Mouse (Mus musculus): ENCODE measurements around the gene Gm10300.

Gm10300 gene

GRCm38 (mm10) chr4:132078296-132078714, 3.8 kb downstream of the Gm10300 start:
- no peak for DNase-seq (ENCODE audit: low spot score)

DNA sequence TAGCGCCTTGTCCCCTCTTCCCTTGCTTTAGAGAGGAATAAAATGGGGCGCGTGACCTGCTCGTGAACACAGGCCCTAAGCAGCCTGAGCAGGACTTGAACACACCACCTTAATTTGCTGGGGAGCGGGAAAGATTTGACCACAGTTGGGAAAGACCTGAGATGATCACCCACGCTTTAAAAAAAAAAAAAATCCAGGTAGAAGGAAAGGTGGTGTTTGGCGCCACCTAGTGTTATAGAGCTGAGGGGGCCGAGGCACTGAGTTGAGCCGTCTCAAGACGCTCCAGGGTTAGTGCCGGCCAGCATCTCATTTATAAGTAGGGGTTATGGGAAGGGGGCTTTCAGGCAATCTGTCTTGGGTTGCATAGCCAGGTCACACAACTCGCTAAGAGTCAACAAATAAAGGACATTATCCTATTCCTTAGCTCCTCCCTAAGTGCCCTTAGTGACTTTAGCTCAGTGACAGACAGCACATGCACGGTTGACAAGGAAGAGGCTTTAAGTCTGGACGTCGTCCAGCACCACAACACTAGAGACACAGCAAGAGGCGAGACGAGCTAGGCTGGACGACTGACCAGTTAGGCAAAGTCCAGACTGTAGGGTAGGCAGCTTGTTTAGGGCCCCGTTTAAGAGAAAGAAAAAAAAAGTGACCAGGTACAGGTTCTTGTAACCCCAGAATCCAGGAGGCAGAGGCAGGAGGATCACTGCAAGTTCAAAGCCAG, 5.2 kb downstream of the Gm10300 start:
- DNase-seq (ENCODE audit: low spot score): peak; percentile 42

DNA sequence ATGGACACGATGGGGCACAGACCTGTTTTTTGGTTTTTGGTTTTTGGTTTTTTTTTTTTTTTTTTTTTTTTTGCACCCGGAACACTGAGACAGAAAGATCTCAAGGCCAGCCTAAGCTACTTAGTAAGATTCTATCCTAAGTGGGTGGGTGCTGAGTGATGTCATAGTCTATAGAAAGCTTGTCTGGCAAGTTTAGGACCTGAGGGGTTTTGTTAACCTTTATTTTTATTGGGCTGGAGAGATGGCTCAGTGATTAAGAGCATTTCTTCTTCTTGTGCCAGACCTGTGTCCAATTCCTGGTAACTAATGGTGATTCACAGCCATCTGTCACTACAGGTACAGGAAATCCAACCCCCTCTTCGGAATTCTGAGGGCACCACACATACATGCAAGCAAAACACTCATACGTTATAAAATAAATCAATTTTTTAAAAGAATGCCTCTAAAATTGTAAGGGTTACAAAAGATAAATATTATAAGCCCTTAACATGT, 6.0 kb downstream of the Gm10300 start:
- DNase-seq (ENCODE audit: low spot score): no peak

- DNase-seq (ENCODE audit: low spot score): no peak
Measured at GRCm38 (mm10) chr4:132085114-132085513, 10.6 kb downstream of the Gm10300 start.

- peak; percentile 43 for DNase-seq (ENCODE audit: low spot score)
Measured at GRCm38 (mm10) chr4:132088921-132089320, 14.4 kb downstream of the Gm10300 start.

DNA sequence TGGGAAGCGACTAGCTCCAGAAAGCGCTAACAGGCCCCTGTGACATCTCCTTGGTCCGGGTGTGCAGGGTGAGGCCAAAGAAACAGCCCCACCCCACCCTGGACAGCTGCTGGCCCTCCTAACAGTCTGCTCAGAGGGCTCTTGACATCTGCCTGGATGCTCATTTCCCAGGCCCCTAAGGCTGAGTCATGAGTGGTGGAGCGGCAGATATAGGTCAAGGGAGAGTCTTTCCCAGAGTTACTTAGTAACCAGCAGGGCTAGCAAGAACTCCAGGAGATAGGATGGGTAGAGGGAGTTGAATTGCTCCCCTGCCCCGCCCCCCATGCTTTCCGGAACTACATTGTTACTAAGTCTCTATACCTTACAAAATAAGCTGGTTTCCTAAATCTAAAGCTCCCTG, 18.6 kb downstream of the Gm10300 start:
- DNase-seq (ENCODE audit: low spot score): no peak

DNA sequence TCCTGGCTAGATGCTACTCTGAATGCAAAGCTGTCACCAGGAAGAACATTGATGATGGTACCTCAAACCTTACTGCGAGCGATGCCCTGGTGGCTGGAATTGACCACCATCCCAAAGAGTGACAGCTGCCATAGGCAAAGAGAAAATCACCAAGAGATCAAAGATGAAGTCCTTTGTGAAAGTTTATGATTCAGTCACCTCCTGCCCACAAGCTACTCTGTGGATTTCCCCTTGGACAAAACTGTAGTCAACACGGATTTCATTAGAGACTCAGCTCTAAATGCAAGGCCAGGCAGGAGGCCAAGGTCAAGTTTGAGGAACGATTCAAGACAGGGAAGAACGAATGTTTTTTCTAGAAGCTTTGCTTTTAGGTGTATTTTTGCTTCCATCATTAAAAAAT, 19.4 kb downstream of the Gm10300 start:
- DNase-seq (ENCODE audit: low spot score): no peak

- DNase-seq (ENCODE audit: low spot score): no peak
Measured at GRCm38 (mm10) chr4:132095043-132095442, 20.5 kb downstream of the Gm10300 start.

- DNase-seq (ENCODE audit: low spot score): peak; percentile 42
Measured at GRCm38 (mm10) chr4:132099548-132099947, 25.1 kb downstream of the Gm10300 start.

GRCm38 (mm10) chr4:132101152-132101551, 26.7 kb downstream of the Gm10300 start:
- DNase-seq (ENCODE audit: low spot score): no peak

DNA sequence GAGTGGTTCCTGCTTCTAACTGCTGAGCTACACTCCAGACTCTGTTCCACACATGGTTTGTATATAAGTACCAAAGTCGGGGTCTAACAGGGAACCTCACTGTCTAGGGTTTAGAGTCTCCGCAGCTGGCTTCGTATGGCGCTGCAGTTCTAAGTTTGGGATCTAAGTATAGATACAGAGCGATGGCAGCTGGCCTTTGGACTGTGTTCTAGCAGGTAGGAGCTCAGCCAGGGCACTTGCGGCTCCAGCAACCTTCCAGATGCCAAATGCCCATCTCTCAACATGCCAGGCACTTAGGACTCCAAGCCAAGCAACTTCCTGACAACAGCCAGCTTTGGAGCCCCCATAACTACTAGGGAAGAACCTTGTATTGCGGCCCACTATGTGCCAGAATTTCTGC, 33.7 kb downstream of the Gm10300 start:
- no peak for DNase-seq (ENCODE audit: low spot score)

GRCm38 (mm10) chr4:132111227-132111626, 36.7 kb downstream of the Gm10300 start:
- DNase-seq (ENCODE audit: low spot score): no peak

GRCm38 (mm10) chr4:132113411-132114095, 39.1 kb downstream of the Gm10300 start:
- DNase-seq (ENCODE audit: low spot score): no peak

GRCm38 (mm10) chr4:132116315-132116714, 41.8 kb downstream of the Gm10300 start:
- no peak for DNase-seq (ENCODE audit: low spot score)

GRCm38 (mm10) chr4:132119566-132119965, 45.1 kb downstream of the Gm10300 start:
- no peak for DNase-seq (ENCODE audit: low spot score)

DNA sequence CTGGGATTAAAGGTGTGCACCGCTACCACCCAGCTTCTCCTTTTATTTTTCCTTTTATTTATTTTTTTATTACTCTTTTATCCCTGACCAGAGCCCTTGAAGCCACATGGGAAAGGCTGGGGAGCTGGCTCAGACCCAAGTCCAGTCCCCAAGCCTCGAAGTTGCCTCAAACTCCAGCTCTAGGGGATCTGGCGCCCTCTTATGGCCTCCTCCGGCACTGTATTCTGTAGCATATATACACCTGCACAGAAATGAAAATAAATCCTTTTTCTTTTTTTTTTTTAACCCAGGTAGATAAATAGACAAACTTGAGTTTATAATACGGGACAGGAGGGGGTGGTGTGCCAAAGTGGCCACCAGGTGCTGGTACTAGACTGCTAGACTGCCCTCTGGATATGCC, 47.2 kb downstream of the Gm10300 start:
- no peak for DNase-seq (ENCODE audit: low spot score)

DNA sequence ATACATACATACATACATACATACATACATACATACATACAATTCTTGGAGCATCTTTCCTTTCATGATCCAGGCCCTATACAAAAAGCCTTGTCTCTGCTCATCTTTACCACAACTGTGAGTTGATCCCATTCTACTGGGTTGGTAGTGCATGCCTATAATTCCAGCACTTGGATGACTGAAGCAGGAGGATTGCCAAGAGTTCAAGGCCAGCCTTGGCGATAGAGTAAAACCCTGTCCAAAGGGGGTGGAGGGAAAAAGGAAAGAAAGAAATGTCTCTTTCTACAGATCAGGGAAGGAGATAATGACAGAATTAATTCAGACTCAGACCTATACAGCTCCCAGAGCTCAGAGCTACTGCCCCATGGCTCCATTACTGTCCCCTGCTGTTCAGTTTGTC, 48.7 kb downstream of the Gm10300 start:
- no peak for DNase-seq (ENCODE audit: low spot score)

Data from layer of hippocampus, adult 9-10 months (tissue).